Mouse (Mus musculus): ENCODE data around the gene Limd2. TPM values are rescaled to one million over a fixed set of nuclear protein-coding genes. Genes with fewer than 3 reads are reported as not detected.
A peak's percentile ranks its signal among the peaks of the same experiment; 100 is the strongest.

Limd2 gene
- polyA plus RNA-seq, 1 experiment from 2014 or later = 240 TPM

DNA sequence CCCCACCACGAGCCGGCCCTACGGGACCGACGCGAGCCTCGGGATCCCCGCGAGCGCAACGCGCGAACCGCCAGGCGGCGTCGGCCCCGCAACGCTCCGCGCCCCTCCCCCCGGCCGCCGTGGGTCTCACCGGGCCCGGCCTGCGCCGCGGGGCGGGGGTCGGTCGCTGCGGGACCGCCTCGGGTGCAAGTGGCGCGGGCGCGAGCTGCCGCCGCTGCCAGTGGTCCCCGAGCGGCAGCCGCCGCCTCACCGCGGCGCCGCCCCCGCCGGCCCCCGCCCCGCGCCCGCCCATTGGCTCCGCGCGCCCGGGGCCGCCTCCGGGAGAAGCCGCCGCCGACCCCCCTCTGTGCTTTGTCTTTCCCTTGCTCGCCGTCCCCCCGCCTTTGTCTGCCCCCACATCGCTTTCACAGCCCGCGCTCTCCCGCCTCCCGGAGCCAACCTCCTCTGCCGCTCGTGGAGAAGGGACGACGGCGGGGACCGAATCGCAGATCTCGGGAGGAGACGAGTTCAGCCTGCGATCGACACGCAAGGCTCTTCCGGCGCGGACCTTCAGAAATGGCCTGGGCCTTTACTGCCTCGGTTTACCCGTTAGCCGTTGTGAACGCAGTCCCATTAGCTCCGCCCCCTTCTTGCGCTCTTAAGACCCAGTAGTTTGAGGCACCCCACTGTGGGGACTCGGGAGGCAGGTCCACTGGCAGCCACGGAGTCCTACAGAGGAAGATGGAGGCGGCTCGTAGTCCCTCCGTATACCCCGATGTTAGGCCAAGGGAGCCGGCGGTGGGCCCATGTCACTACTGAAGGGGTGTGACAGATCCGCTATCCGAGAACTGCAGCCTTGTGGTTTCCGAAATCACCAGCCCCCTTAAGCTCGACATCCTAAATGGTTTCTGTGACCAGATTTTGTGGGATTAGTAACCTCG, 479 bp downstream of the Limd2 start:
- WGBS = under 1% methylated on average over 53 of the region's 106 CpGs
- Histone ChIP-seq H3K4me3 (ENCODE audit: low read depth, low read length) (peak overlapping the region; percentile 82), H3K27me3 (replicated peaks; ENCODE audit: control insufficient read depth, insufficient read depth, low read length) (no peaks in the 10 kb centered on the region), H3K4me2 (ENCODE audit: low read length) (peak overlapping the region; percentile 96), H3K9ac (ENCODE audit: low read length) (peak overlapping the region; percentile 97), H3K9me3 (replicated peaks; ENCODE audit: control insufficient read depth, low read length) (no peaks in the 10 kb centered on the region), H3K36me3 (ENCODE audit: control insufficient read depth, insufficient read depth, low read length) (peaks cover 47% of the 10 kb centered on the region), H3K27ac (ENCODE audit: low read depth, low read length) (peak overlapping the region; percentile 99), H3K4me1 (ENCODE audit: control insufficient read depth, insufficient read depth, low read length) (peaks cover 20% of the 10 kb centered on the region)
- ATAC-seq (peak; percentile 81), DNase-seq (ENCODE audit: low spot score) (peak; percentile 90)

DNA sequence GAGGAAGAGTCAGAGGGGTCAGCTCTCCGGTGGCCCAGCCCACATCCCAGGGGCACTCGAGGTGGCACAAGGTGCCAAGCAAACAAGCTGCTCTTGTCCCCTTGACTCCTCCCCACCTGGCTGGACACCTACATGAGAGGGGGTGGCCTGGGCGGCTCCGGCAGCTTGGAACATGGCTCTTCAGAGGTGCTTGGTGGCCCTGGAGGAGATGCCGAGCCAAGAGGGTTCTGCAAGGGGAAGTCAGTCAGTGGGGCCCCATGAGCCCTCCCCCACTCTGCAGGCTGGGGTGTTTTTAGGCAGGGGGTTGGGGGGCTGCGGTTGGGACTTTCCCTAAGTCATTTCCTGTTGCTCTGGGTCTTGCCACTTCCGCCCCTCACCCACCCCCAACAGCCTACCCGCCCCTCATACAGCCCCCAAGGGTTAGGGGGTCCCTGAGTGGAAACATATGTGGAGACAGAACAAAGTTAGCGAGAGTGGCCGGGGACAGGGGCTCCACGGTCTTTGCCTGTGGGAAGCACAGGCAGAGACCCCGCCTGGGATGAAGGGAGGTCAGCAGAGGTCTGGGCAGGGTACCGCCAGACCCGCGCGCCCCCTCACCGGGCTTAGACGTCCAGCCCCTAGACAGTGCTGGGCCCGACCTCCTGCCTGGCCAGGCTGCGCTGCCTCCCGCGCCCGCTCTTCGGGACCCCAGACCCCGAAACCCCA, 1.3 kb downstream of the Limd2 start:
- Histone ChIP-seq H3K9ac (ENCODE audit: low read length) (peak overlapping the region; percentile 97), H3K4me1 (ENCODE audit: control insufficient read depth, insufficient read depth, low read length) (peaks cover 20% of the 10 kb centered on the region), H3K27me3 (replicated peaks; ENCODE audit: control insufficient read depth, insufficient read depth, low read length) (no peaks in the 10 kb centered on the region), H3K36me3 (ENCODE audit: control insufficient read depth, insufficient read depth, low read length) (peaks cover 49% of the 10 kb centered on the region), H3K27ac (ENCODE audit: low read depth, low read length) (peak overlapping the region; percentile 99), H3K4me2 (ENCODE audit: low read length) (peak overlapping the region; percentile 96), H3K4me3 (ENCODE audit: low read depth, low read length) (peak overlapping the region; percentile 82), H3K9me3 (replicated peaks; ENCODE audit: control insufficient read depth, low read length) (no peaks in the 10 kb centered on the region)
- DNase-seq (ENCODE audit: low spot score) (peak; percentile 41), ATAC-seq (peak; percentile 47)
- WGBS = 2% methylated on average over 20 of the region's 25 CpGs

DNA sequence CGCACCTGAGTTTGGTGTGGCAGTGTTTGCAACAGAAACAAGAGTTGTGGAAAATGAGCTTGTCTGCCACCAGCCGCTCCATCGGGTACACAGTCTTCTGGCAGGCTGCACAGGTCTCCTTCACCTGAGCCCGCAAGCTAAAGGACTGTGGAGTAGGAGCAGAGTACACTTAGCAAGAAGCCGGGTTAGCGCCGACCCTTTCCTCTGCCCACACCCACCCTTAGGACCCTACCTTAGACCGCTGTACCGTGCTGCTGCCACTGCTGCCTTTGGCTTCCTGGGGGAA, 1.8 kb downstream of the Limd2 start:
- 38% methylated on average over 9 of the region's 9 CpGs for WGBS
- no peaks in the 10 kb centered on the region for H3K9me3 ChIP-seq (replicated peaks; ENCODE audit: control insufficient read depth, low read length)
- ATAC-seq = no peak
- peak overlapping the region; percentile 99 for H3K27ac ChIP-seq (ENCODE audit: low read depth, low read length)
- H3K27me3 ChIP-seq (replicated peaks; ENCODE audit: control insufficient read depth, insufficient read depth, low read length) = no peaks in the 10 kb centered on the region
- H3K4me2 ChIP-seq (ENCODE audit: low read length) = peak overlapping the region; percentile 96
- peak overlapping the region; percentile 82 for H3K4me3 ChIP-seq (ENCODE audit: low read depth, low read length)
- DNase-seq (ENCODE audit: low spot score) = peak; percentile 4
- H3K36me3 ChIP-seq (ENCODE audit: control insufficient read depth, insufficient read depth, low read length) = peaks cover 48% of the 10 kb centered on the region
- peak overlapping the region; percentile 97 for H3K9ac ChIP-seq (ENCODE audit: low read length)
- peaks cover 20% of the 10 kb centered on the region for H3K4me1 ChIP-seq (ENCODE audit: control insufficient read depth, insufficient read depth, low read length)

DNA sequence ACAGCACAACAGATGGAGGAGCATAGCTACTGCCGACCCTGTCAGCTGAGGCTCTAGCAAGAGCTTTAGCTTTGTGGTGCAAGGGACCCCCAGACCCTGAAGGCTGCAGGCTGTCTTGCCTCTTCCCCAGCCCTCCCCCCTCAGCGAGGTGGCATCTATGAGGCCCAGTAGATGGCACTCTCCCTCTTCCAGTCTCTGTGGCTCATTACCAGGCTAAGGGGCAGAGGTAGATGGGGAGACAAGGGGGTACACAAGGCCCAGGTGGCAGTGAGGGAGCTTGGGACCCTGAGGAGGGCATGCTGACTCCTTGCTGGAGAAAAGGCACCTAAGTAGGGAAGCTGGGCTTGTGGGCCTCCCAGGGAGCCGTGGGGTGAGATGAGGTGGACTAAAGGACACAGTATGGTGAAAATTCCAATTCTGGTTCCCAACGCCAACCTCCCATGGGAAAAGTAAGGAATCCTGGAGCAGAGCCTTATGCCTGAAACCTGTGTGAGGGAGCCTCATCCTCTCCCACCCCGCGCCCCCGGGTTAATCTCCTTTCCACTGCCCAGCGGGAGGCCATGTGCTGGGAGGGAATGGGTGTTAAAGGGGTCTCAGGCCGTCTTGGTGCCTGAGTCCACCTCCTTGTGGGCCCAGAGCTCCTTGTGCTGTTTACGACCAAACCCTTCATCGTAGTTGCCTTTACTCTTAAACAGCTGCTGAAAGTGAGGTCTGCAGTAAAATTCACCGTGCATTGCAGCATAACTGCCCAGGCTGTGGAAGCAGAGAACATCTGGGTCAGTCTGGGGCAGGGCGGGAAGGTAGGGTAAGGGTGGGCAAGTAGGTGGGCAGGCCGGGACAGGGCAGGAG, 2.4 kb downstream of the Limd2 start:
- peak overlapping the region; percentile 82 for H3K4me3 ChIP-seq (ENCODE audit: low read depth, low read length)
- peak overlapping the region; percentile 97 for H3K9ac ChIP-seq (ENCODE audit: low read length)
- peaks cover 48% of the 10 kb centered on the region for H3K36me3 ChIP-seq (ENCODE audit: control insufficient read depth, insufficient read depth, low read length)
- H3K4me1 ChIP-seq (ENCODE audit: control insufficient read depth, insufficient read depth, low read length) = peaks cover 20% of the 10 kb centered on the region
- H3K4me2 ChIP-seq (ENCODE audit: low read length) = peak overlapping the region; percentile 96
- H3K27ac ChIP-seq (ENCODE audit: low read depth, low read length) = peak overlapping the region; percentile 99
- 52% methylated on average over 14 of the region's 14 CpGs for WGBS
- DNase-seq (ENCODE audit: low spot score) (peak; percentile 42), ATAC-seq (no peak)
- no peaks in the 10 kb centered on the region for H3K27me3 ChIP-seq (replicated peaks; ENCODE audit: control insufficient read depth, insufficient read depth, low read length)
- H3K9me3 ChIP-seq (replicated peaks; ENCODE audit: control insufficient read depth, low read length) = no peaks in the 10 kb centered on the region

DNA sequence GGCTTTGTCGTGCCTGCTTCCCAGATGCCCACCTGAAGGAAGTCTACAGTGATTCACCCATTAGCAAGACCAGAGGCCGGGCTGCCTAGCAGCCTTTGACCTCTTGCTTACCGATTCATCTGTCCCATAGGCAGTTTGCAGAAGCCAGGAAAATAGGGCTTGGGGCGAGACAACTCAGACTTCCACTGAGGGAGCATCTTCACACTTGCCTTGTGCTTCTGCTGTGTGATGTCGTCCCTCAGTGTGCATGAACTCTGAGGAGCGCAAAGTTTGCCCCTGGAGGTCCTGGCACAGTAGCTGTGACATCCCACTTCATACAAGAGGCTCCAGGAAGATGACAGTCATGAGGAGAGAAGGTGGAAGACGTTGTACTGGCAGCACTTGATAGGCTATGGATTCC, 3.5 kb downstream of the Limd2 start:
- 94% methylated on average over 7 of the region's 7 CpGs for WGBS
- Histone ChIP-seq H3K27me3 (replicated peaks; ENCODE audit: control insufficient read depth, insufficient read depth, low read length) (no peaks in the 10 kb centered on the region), H3K4me1 (ENCODE audit: control insufficient read depth, insufficient read depth, low read length) (peaks cover 20% of the 10 kb centered on the region), H3K9me3 (replicated peaks; ENCODE audit: control insufficient read depth, low read length) (no peaks in the 10 kb centered on the region), H3K4me2 (ENCODE audit: low read length) (no peak overlapping the region), H3K36me3 (ENCODE audit: control insufficient read depth, insufficient read depth, low read length) (peaks cover 56% of the 10 kb centered on the region), H3K9ac (ENCODE audit: low read length) (no peak overlapping the region), H3K4me3 (ENCODE audit: low read depth, low read length) (no peak overlapping the region), H3K27ac (ENCODE audit: low read depth, low read length) (no peak overlapping the region)
- ATAC-seq (no peak), DNase-seq (ENCODE audit: low spot score) (no peak)

DNA sequence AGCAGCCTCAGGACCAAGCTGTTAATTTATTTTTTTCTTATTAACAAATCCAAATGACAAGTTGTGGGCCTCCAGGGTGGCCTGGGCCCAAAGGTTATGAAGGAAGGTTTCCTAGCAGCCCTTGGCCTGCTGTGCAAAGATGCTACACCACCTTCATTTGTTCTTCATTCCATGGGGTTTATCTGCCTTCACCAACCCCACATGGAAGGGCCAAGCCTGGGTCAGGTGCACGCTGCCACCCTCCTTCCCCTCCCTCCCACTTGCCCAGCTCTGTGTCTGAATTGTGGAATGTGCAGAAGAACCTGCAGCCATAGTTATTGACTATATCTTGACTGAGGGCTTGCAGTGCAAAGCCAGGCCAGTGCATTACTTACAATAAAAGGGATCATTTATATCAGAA, 4.4 kb downstream of the Limd2 start:
- ATAC-seq (no peak), DNase-seq (ENCODE audit: low spot score) (no peak)
- Histone ChIP-seq H3K4me2 (ENCODE audit: low read length) (no peak overlapping the region), H3K27ac (ENCODE audit: low read depth, low read length) (no peak overlapping the region), H3K4me3 (ENCODE audit: low read depth, low read length) (no peak overlapping the region), H3K36me3 (ENCODE audit: control insufficient read depth, insufficient read depth, low read length) (peaks cover 64% of the 10 kb centered on the region), H3K9ac (ENCODE audit: low read length) (no peak overlapping the region), H3K9me3 (replicated peaks; ENCODE audit: control insufficient read depth, low read length) (no peaks in the 10 kb centered on the region), H3K27me3 (replicated peaks; ENCODE audit: control insufficient read depth, insufficient read depth, low read length) (no peaks in the 10 kb centered on the region), H3K4me1 (ENCODE audit: control insufficient read depth, insufficient read depth, low read length) (peaks cover 17% of the 10 kb centered on the region)
- 88% methylated on average over 1 of the region's 1 CpGs for WGBS

DNA sequence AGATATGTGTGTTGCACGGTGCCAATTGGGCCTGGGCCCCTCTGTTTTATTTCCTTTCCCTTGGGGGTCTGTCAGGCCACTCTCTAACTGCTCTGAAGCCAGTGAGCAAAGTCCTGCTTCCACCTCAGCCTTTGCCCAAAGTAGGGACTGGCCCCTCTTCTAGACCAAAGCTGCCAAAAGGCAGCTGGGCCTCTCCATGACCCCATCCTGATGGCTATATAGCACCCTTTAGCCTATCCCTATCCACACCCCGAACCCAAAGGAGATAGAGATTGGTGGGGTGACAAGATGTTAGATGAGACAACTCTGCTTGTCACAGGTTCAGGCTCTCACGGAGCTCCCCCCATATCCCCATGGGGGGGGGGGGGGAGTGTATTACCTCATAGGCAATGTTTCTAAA, 4.9 kb downstream of the Limd2 start:
- Histone ChIP-seq H3K9ac (ENCODE audit: low read length) (no peak overlapping the region), H3K4me2 (ENCODE audit: low read length) (no peak overlapping the region), H3K9me3 (replicated peaks; ENCODE audit: control insufficient read depth, low read length) (no peaks in the 10 kb centered on the region), H3K36me3 (ENCODE audit: control insufficient read depth, insufficient read depth, low read length) (peaks cover 69% of the 10 kb centered on the region), H3K27me3 (replicated peaks; ENCODE audit: control insufficient read depth, insufficient read depth, low read length) (no peaks in the 10 kb centered on the region), H3K4me1 (ENCODE audit: control insufficient read depth, insufficient read depth, low read length) (peaks cover 12% of the 10 kb centered on the region), H3K27ac (ENCODE audit: low read depth, low read length) (no peak overlapping the region), H3K4me3 (ENCODE audit: low read depth, low read length) (no peak overlapping the region)
- DNase-seq (ENCODE audit: low spot score) (no peak), ATAC-seq (no peak)
- 85% methylated on average over 3 of the region's 3 CpGs for WGBS

DNA sequence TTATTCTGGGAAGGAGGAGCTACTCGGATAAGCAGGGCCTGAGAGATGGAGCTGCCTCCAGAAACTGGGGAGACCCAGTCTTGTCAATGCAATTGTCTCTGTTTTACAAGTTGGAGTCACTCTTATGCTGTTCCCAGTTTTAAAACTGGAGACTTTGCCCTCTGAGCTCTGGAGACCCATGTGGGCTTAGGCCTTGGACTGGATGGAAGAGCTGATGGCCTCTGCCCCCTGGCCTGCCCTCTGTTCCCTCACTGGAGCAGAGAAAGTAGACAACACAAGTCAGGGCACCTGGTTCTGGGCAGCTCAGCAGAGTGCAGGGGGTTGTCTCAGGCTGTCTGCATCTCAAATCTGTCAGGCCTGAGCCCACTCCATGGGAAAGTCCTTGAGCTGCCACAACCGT, 5.9 kb downstream of the Limd2 start:
- no peak overlapping the region for H3K4me2 ChIP-seq (ENCODE audit: low read length)
- no peak overlapping the region for H3K9ac ChIP-seq (ENCODE audit: low read length)
- no peak overlapping the region for H3K4me3 ChIP-seq (ENCODE audit: low read depth, low read length)
- no peak for DNase-seq (ENCODE audit: low spot score)
- ATAC-seq = no peak
- WGBS = 73% methylated on average over 2 of the region's 2 CpGs
- H3K9me3 ChIP-seq (replicated peaks; ENCODE audit: control insufficient read depth, low read length) = no peaks in the 10 kb centered on the region
- peaks cover 79% of the 10 kb centered on the region for H3K36me3 ChIP-seq (ENCODE audit: control insufficient read depth, insufficient read depth, low read length)
- H3K27me3 ChIP-seq (replicated peaks; ENCODE audit: control insufficient read depth, insufficient read depth, low read length) = no peaks in the 10 kb centered on the region
- peaks cover 11% of the 10 kb centered on the region for H3K4me1 ChIP-seq (ENCODE audit: control insufficient read depth, insufficient read depth, low read length)
- H3K27ac ChIP-seq (ENCODE audit: low read depth, low read length) = no peak overlapping the region
